Mouse (Mus musculus) gastrocnemius, adult 2 months (tissue): ENCODE measurements around the gene Moxd1. TPM values are rescaled to one million over a fixed set of nuclear protein-coding genes. Genes with fewer than 3 reads are reported as not detected.
A peak's percentile ranks its signal among the peaks of the same experiment; 100 is the strongest.
"Not testable (repeated sequence)": the region's sequence is repeated elsewhere in the genome, so short reads cannot be mapped to it uniquely, and the experiment has no call there.

ENCODE experiments used
- DNase-seq: peaks from one replicate; pipeline ENCODE4 v3.0.0; 2022
- H3K27ac ChIP-seq: fragments of 200-600 bp; 2 replicates; pipeline ENCODE4 v1.8.1; 2022; ENCODE audit warnings: mild to moderate bottlenecking
- H3K4me3 ChIP-seq: fragments of 200-600 bp; 2 replicates; pipeline ENCODE4 v1.8.1; 2022; ENCODE audit warnings: mild to moderate bottlenecking, moderate library complexity
- CTCF ChIP-seq: fragments of 200-600 bp; IDR thresholded peaks from 2 replicates; pipeline ENCODE4 v1.8.1; 2022; ENCODE audit warnings: antibody characterized with exemption, mild to moderate bottlenecking, moderate library complexity
- intact Hi-C: fragments of 180-260 bp; cut with DNase I; formaldehyde crosslinking; loops from one replicate; pipeline ENCODE4 v1.15.1; 2025
- total RNA-seq, 2 experiments: library from RNA; stranded (reverse); gene quantifications; 2 replicates each; pipeline ENCODE4 v1.2.3; 2021

The Moxd1 gene
- total RNA-seq, 2 experiments from 2014 or later = 0.28 to 0.94 TPM

GRCm38 (mm10) chr10:24292671-24293070 lies 69.4 kb downstream of the Moxd1 start:
- intact Hi-C loops = no loop called here
- no peak overlapping the region for H3K4me3 ChIP-seq
- no peak for DNase-seq
- no peak for TF ChIP-seq CTCF
- H3K27ac ChIP-seq = no peak overlapping the region

GRCm38 (mm10) chr10:24296608-24297007 lies 73.3 kb downstream of the Moxd1 start:
- Histone ChIP-seq H3K27ac (no peak overlapping the region), H3K4me3 (no peak overlapping the region)
- no peak for DNase-seq
- intact Hi-C loops = loop anchor here (5.0 kb wide), 1 partner anchor 104 kb away; no protein-coding TSS in a partner anchor
- TF ChIP-seq CTCF = no peak

DNA sequence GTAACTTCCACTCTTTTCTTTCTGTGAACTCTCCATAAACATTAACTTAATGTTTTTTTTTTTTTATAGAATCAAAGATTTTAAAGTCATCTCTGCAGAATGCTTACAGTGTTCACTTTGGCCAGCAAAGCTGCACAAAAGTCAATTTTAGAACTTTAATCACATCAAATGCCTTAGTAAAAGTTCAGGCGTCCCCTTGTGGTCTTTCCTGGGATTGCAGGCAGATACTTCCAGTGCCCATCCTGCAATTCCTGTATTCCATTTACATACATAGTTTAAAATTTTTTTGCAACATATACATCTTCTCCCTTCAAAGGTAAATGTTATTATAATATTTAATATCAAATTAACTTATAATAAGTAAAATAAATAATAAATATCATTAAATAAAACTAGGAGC lies 74.5 kb downstream of the Moxd1 start:
- intact Hi-C loops = loop anchor here (1.0 to 5.0 kb wide), 2 partner anchors 105 to 124 kb away; no protein-coding TSS in a partner anchor
- TF ChIP-seq CTCF = peak; percentile 89
- DNase-seq = no peak
- no peak overlapping the region for H3K27ac ChIP-seq
- no peak overlapping the region for H3K4me3 ChIP-seq

GRCm38 (mm10) chr10:24298260-24299244 lies 75.2 kb downstream of the Moxd1 start:
- peak; percentile 38 for DNase-seq
- no peak overlapping the region for H3K4me3 ChIP-seq
- H3K27ac ChIP-seq = no peak overlapping the region
- peak; percentile 87 for TF ChIP-seq CTCF
- intact Hi-C loops = loop anchor here (1.0 to 5.0 kb wide), 2 partner anchors 106 to 125 kb away; no protein-coding TSS in a partner anchor

- DNase-seq = peak; percentile 76
- peak; percentile 66 for TF ChIP-seq CTCF
- Histone ChIP-seq H3K27ac (peak overlapping the region; percentile 68), H3K4me3 (peak overlapping the region; percentile 62)
- intact Hi-C loops = loop anchor here (10.0 kb wide), 1 partner anchor 283 kb away; the partner anchor contains the start of gene Ccn2
Observed at GRCm38 (mm10) chr10:24312191-24312611, 88.9 kb downstream of the Moxd1 start.

DNA sequence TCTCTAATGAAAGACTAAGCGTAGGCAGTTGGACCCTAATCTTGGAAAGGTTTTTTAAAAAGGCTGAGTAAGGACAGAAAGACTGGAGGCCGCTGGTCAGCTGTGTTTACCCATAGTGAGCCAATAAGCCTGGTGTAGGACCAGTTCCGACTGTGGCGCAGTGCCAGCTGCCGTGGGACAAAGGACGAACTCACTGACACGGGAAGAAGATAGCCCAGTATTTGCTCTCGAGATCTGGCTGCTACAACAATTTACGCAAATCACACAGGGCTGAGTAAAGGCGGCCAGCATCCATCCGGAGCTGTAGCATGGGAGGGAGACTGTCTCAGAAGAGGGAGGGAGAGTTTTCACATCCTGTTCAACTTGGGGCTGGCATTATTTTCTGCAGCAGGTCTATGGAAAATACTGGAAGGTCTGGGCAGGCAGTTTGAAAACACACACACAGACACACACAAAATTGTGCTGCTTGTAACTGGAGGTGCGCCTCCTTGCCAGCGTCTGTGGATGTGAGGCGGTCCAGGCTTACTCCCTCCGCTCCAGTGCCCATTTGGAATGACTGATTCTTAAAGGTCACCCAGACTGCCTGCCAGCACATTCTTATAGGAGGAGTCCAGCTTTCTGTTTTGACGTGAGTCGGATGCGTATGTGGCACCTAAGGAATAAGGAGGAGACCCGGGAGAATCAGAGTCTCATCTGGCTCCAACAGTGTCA lies 94.0 kb downstream of the Moxd1 start:
- DNase-seq = peak; percentile 81
- intact Hi-C loops = loop anchor here (5.0 to 10.0 kb wide), 2 partner anchors 278 to 305 kb away; partner anchors contain the start of gene Ccn2
- TF ChIP-seq CTCF = no peak
- Histone ChIP-seq H3K27ac (peak overlapping the region; percentile 62), H3K4me3 (peak overlapping the region; percentile 51)

- intact Hi-C loops = no loop called here
- no peak overlapping the region for H3K4me3 ChIP-seq
- no peak overlapping the region for H3K27ac ChIP-seq
- TF ChIP-seq CTCF = no peak
- no peak for DNase-seq
Observed at GRCm38 (mm10) chr10:24320326-24320725, 97.0 kb downstream of the Moxd1 start.

GRCm38 (mm10) chr10:24323066-24323465 lies 99.7 kb downstream of the Moxd1 start:
- intact Hi-C loops = no loop called here

GRCm38 (mm10) chr10:24327265-24327664 lies 103.9 kb downstream of the Moxd1 start:
- H3K4me3 ChIP-seq, intact Hi-C loops, DNase-seq, H3K27ac ChIP-seq: not testable (repeated sequence)

More at GRCm38 (mm10) chr10:24323066-24323465, 99.7 kb downstream of the Moxd1 start:
- Histone ChIP-seq H3K27ac (no peak overlapping the region), H3K4me3 (no peak overlapping the region)
- no peak for DNase-seq
- TF ChIP-seq CTCF = no peak

DNA sequence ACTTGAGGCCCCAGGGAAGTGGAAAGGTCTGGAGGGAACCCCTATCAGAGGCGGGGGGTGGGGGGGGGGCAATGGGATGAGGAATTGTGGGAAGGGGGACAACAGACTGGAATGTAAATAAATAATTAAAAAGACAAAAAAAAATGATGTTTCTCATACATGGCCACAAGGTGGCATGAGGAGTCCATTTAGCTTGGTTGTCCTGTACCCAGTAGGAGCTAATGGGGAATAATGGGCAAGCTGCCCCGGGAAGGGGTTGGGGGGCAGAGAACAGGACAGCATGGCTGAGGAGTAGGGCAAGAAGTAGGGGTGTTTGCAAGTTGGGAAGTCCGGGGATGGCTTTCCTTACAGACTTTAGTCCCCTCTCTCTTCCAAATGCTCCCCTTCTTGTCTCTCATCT lies 109.5 kb downstream of the Moxd1 start:
- peak; percentile 45 for TF ChIP-seq CTCF
- intact Hi-C loops = loop anchor here (5.0 kb wide), 1 partner anchor 295 kb away; no protein-coding TSS in a partner anchor
- DNase-seq = no peak
- no peak overlapping the region for H3K4me3 ChIP-seq
- no peak overlapping the region for H3K27ac ChIP-seq

DNA sequence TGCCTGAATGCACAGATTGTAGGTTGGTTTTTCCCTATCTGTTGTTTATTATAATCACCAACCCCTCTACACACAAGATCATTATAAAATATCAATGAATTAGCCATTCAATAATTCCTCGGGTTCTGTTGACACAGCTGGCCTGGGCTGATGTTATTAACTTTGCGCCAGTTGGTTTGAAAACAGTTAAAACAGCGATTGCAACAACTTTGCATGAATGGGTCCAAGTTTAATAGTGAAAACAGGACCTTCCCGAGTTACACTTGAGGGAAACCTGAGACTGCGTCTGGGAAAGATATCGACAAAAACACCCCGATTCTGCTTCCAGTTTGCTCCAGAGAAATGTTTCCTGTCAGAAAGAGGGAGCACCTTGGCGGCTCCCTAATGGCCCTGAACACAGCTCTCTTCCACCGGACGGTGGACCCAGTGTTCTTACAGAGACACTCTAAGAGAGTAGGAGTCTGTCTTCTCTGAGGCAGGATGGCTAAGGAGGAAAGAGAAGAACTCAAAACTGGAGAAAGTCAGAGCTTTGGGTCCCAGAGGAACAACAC lies 116.4 kb downstream of the Moxd1 start:
- Histone ChIP-seq H3K27ac (peak overlapping the region; percentile 62), H3K4me3 (no peak overlapping the region)
- TF ChIP-seq CTCF = peak; percentile 2; the same call in 1 of the 2 replicates
- peak; percentile 27 for DNase-seq
- intact Hi-C loops = no loop called here

GRCm38 (mm10) chr10:24340551-24341213 lies 117.4 kb downstream of the Moxd1 start:
- intact Hi-C loops = no loop called here
- no peak for DNase-seq
- Histone ChIP-seq H3K4me3 (no peak overlapping the region), H3K27ac (peak overlapping the region; percentile 62)
- no peak for TF ChIP-seq CTCF
